In genomic region chr5:106385838-106386237, GRCm38 (mm10) we compare ENCODE assay signal across 20 mouse cellular contexts.
DNase-seq lines count a peak whose midpoint lies in the region; ATAC-seq and TF ChIP-seq lines count a peak whose summit lies in the region.
"Had no signal": no experiment of that assay in that cellular context is flagged by ENCODE, and none has a peak within 500 bp of the region (broad histone marks: within the 10 kb centered on the region; RNA-seq: fewer than 3 reads in every experiment).

No protein-coding gene starts in this region.

- no peak overlapping the region for H3K4me2 ChIP-seq in forebrain, embryonic 13.5 days
- no peak overlapping the region for H3K4me2 ChIP-seq in midbrain, embryonic 16.5 days (ENCODE audit: low read length)
- H3K4me2 ChIP-seq in midbrain, embryonic 15.5 days, result no peak overlapping the region
- no peak overlapping the region for H3K4me2 ChIP-seq in kidney, embryonic 15.5 days
- no peak overlapping the region for H3K4me2 ChIP-seq in liver, postnatal 0 days (ENCODE audit: low read depth, low read length)
- H3K4me2 ChIP-seq: embryonic facial prominence, embryonic 15.5 days; forebrain, embryonic 15.5 days; heart, embryonic 12.5 days; hindbrain, embryonic 12.5 days had no signal

- H3K27me3 ChIP-seq in forebrain, embryonic 10.5 days (ENCODE audit: poor library complexity, severe bottlenecking), result peaks cover 100% of the 10 kb centered on the region
- peaks cover 90% of the 10 kb centered on the region for H3K27me3 ChIP-seq in forebrain, embryonic 13.5 days
- peaks cover 88% of the 10 kb centered on the region for H3K27me3 ChIP-seq in midbrain, embryonic 10.5 days (ENCODE audit: low read depth, poor library complexity, severe bottlenecking)
- peaks cover 14% of the 10 kb centered on the region for H3K27me3 ChIP-seq in midbrain, embryonic 16.5 days (ENCODE audit: control insufficient read depth, insufficient read depth, low read depth, low read length)
- H3K27me3 ChIP-seq in midbrain, embryonic 15.5 days (replicated peaks), result peaks cover 11% of the 10 kb centered on the region
- H3K27me3 ChIP-seq in kidney, embryonic 15.5 days, result no peaks in the 10 kb centered on the region
- no peaks in the 10 kb centered on the region for H3K27me3 ChIP-seq in liver, postnatal 0 days (ENCODE audit: insufficient read depth, low read length)
- H3K27me3 ChIP-seq: embryonic facial prominence, embryonic 15.5 days; hindbrain, embryonic 12.5 days had no signal

- DNase-seq in forebrain, embryonic 10.5 days (ENCODE audit: extremely low spot score, low spot score), result peak; percentile 38
- peak; percentile 62 for DNase-seq in midbrain, embryonic 10.5 days (ENCODE audit: low spot score)
- peak; percentile 25 for DNase-seq in retina, postnatal 7 days (ENCODE audit: low read depth, low spot score)
- DNase-seq in liver, postnatal 0 days, result no peak
- DNase-seq: adrenal gland, postnatal 10 days; cerebellum, adult 11-12 months; cerebellum, adult 9-10 months; cerebellum, postnatal 36 days; gastrocnemius, postnatal 14 days; heart, adult 2 months; heart, postnatal 36 days had no signal

- TF ChIP-seq CTCF in liver, postnatal 0 days (IDR thresholded peaks at IDR 0.05; ENCODE audit: low read depth), result no peak

- peaks cover 41% of the 10 kb centered on the region for H3K4me1 ChIP-seq in forebrain, embryonic 10.5 days
- peaks cover 31% of the 10 kb centered on the region; the same call in 1 of the 2 replicates for H3K4me1 ChIP-seq in forebrain, embryonic 13.5 days
- peaks cover 52% of the 10 kb centered on the region for H3K4me1 ChIP-seq in midbrain, embryonic 10.5 days
- H3K4me1 ChIP-seq in midbrain, embryonic 16.5 days (ENCODE audit: control insufficient read depth, insufficient read depth, low read length), result peaks cover 12% of the 10 kb centered on the region
- peaks cover 26% of the 10 kb centered on the region for H3K4me1 ChIP-seq in midbrain, embryonic 15.5 days
- H3K4me1 ChIP-seq in kidney, embryonic 15.5 days, result 0 out of 2 replicates have a peak, but pooled peaks cover 10% of the 10 kb centered on the region
- H3K4me1 ChIP-seq in liver, postnatal 0 days (ENCODE audit: insufficient read depth), result no peaks in the 10 kb centered on the region
- H3K4me1 ChIP-seq: embryonic facial prominence, embryonic 15.5 days; heart, embryonic 12.5 days had no signal

- no peak for TF ChIP-seq EP300 in liver, postnatal 0 days (IDR thresholded peaks at IDR 0.05; ENCODE audit: low read depth)

- no peak for ATAC-seq in forebrain, embryonic 13.5 days
- ATAC-seq in midbrain, embryonic 16.5 days, result no peak
- ATAC-seq in midbrain, embryonic 15.5 days (replicated peaks), result 0 out of 2 replicates have a peak, but pooled peaks have one; percentile 27
- ATAC-seq in kidney, embryonic 15.5 days (replicated peaks; ENCODE audit: low FRiP score), result no peak
- no peak for ATAC-seq in liver, postnatal 0 days
- ATAC-seq: forebrain, embryonic 15.5 days had no signal

- WGBS in forebrain, embryonic 10.5 days, result 37% methylated on average over 8 of the region's 8 CpGs
- WGBS in forebrain, embryonic 13.5 days, result 17% methylated on average over 8 of the region's 8 CpGs
- WGBS in midbrain, embryonic 10.5 days, result 28% methylated on average over 8 of the region's 8 CpGs
- 19% methylated on average over 8 of the region's 8 CpGs for WGBS in midbrain, embryonic 16.5 days
- 25% methylated on average over 8 of the region's 8 CpGs for WGBS in midbrain, embryonic 15.5 days
- WGBS in kidney, embryonic 15.5 days, result 83% methylated on average over 8 of the region's 8 CpGs
- WGBS in liver, postnatal 0 days (ENCODE audit: insufficient replicate concordance), result 68% methylated on average over 8 of the region's 8 CpGs

- no peaks in the 10 kb centered on the region for H3K36me3 ChIP-seq in forebrain, embryonic 10.5 days (replicated peaks)
- H3K36me3 ChIP-seq in forebrain, embryonic 13.5 days (ENCODE audit: poor library complexity, severe bottlenecking), result no peaks in the 10 kb centered on the region
- H3K36me3 ChIP-seq in midbrain, embryonic 10.5 days, result no peaks in the 10 kb centered on the region
- H3K36me3 ChIP-seq in midbrain, embryonic 16.5 days (ENCODE audit: control insufficient read depth, insufficient read depth, low read length), result no peaks in the 10 kb centered on the region
- no peaks in the 10 kb centered on the region for H3K36me3 ChIP-seq in midbrain, embryonic 15.5 days (replicated peaks)
- no peaks in the 10 kb centered on the region for H3K36me3 ChIP-seq in kidney, embryonic 15.5 days
- H3K36me3 ChIP-seq in liver, postnatal 0 days (replicated peaks; ENCODE audit: insufficient read depth, low read length), result no peaks in the 10 kb centered on the region
- H3K36me3 ChIP-seq: embryonic facial prominence, embryonic 15.5 days; forebrain, embryonic 15.5 days; heart, embryonic 12.5 days; hindbrain, embryonic 12.5 days had no signal

- H3K4me3 ChIP-seq in forebrain, embryonic 10.5 days, result no peak overlapping the region
- H3K4me3 ChIP-seq in forebrain, embryonic 13.5 days, result no peak overlapping the region
- no peak overlapping the region for H3K4me3 ChIP-seq in midbrain, embryonic 10.5 days
- H3K4me3 ChIP-seq in midbrain, embryonic 16.5 days (ENCODE audit: low read depth, low read length), result no peak overlapping the region
- no peak overlapping the region for H3K4me3 ChIP-seq in midbrain, embryonic 15.5 days
- no peak overlapping the region for H3K4me3 ChIP-seq in kidney, embryonic 15.5 days (replicated peaks)
- H3K4me3 ChIP-seq in liver, postnatal 0 days (ENCODE audit: low read depth, low read length), result no peak overlapping the region
- H3K4me3 ChIP-seq: embryonic facial prominence, embryonic 15.5 days; erythroblast, embryonic 14.5 days; forebrain, embryonic 15.5 days; heart, adult 2 months; heart, embryonic 12.5 days; hindbrain, embryonic 12.5 days had no signal

- H3K9me3 ChIP-seq in forebrain, embryonic 10.5 days, result peaks cover 8% of the 10 kb centered on the region
- H3K9me3 ChIP-seq in forebrain, embryonic 13.5 days (replicated peaks), result 0 out of 2 replicates have a peak, but pooled peaks cover 5% of the 10 kb centered on the region
- peaks cover 7% of the 10 kb centered on the region; the same call in 1 of the 2 replicates for H3K9me3 ChIP-seq in midbrain, embryonic 10.5 days (replicated peaks)
- 0 out of 2 replicates have a peak, but pooled peaks cover 4% of the 10 kb centered on the region for H3K9me3 ChIP-seq in midbrain, embryonic 16.5 days (replicated peaks; ENCODE audit: control insufficient read depth, low read length, poor library complexity, severe bottlenecking)
- no peaks in the 10 kb centered on the region for H3K9me3 ChIP-seq in midbrain, embryonic 15.5 days
- no peaks in the 10 kb centered on the region for H3K9me3 ChIP-seq in kidney, embryonic 15.5 days (replicated peaks)
- H3K9me3 ChIP-seq in liver, postnatal 0 days (ENCODE audit: low read length), result no peaks in the 10 kb centered on the region
- H3K9me3 ChIP-seq: embryonic facial prominence, embryonic 15.5 days; forebrain, embryonic 15.5 days; hindbrain, embryonic 12.5 days had no signal

- H3K9ac ChIP-seq in forebrain, embryonic 13.5 days, result no peak overlapping the region
- H3K9ac ChIP-seq in midbrain, embryonic 16.5 days (ENCODE audit: low read depth, low read length), result no peak overlapping the region
- no peak overlapping the region for H3K9ac ChIP-seq in midbrain, embryonic 15.5 days
- no peak overlapping the region for H3K9ac ChIP-seq in kidney, embryonic 15.5 days
- H3K9ac ChIP-seq in liver, postnatal 0 days (replicated peaks), result no peak overlapping the region
- H3K9ac ChIP-seq: embryonic facial prominence, embryonic 15.5 days; forebrain, embryonic 15.5 days; heart, embryonic 12.5 days; hindbrain, embryonic 12.5 days had no signal

- H3K27ac ChIP-seq in forebrain, embryonic 10.5 days, result no peak overlapping the region
- H3K27ac ChIP-seq in forebrain, embryonic 13.5 days, result no peak overlapping the region
- peak overlapping the region; percentile 72 for H3K27ac ChIP-seq in midbrain, embryonic 10.5 days (replicated peaks)
- no peak overlapping the region for H3K27ac ChIP-seq in midbrain, embryonic 16.5 days (ENCODE audit: low read length)
- no peak overlapping the region for H3K27ac ChIP-seq in midbrain, embryonic 15.5 days
- no peak overlapping the region for H3K27ac ChIP-seq in kidney, embryonic 15.5 days
- no peak overlapping the region for H3K27ac ChIP-seq in liver, postnatal 0 days (ENCODE audit: low read depth)
- H3K27ac ChIP-seq: embryonic facial prominence, embryonic 15.5 days; forebrain, embryonic 15.5 days; heart, adult 2 months; hindbrain, embryonic 12.5 days had no signal
